Mouse (Mus musculus): Measurements from ENCODE around the gene Tcp11l2.
A peak's percentile ranks its signal among the peaks of the same experiment; 100 is the strongest.

Tcp11l2 gene

GRCm38 (mm10) chr10:84604335-84604734 is 27.9 kb downstream of the Tcp11l2 start:
- DNase-seq: no peak

GRCm38 (mm10) chr10:84608361-84608760 is 31.9 kb downstream of the Tcp11l2 start:
- no peak for DNase-seq

GRCm38 (mm10) chr10:84610324-84610723 is 33.9 kb downstream of the Tcp11l2 start:
- DNase-seq: no peak

GRCm38 (mm10) chr10:84610783-84611182 is 34.4 kb downstream of the Tcp11l2 start:
- DNase-seq: no peak

- DNase-seq: no peak
Observed at GRCm38 (mm10) chr10:84611664-84612063, 35.2 kb downstream of the Tcp11l2 start.

- no peak for DNase-seq
Observed at GRCm38 (mm10) chr10:84612281-84612680, 35.9 kb downstream of the Tcp11l2 start.

GRCm38 (mm10) chr10:84613366-84613765 is 36.9 kb downstream of the Tcp11l2 start:
- DNase-seq: no peak

- DNase-seq: no peak
Observed at GRCm38 (mm10) chr10:84615076-84615475, 38.6 kb downstream of the Tcp11l2 start.

- DNase-seq: peak; percentile 94
Observed at GRCm38 (mm10) chr10:84621826-84622790, 45.7 kb downstream of the Tcp11l2 start, which contains the start of gene Polr3b. Gene Polr3b, plus strand, starts transcription at chr10:84622292.

GRCm38 (mm10) chr10:84631182-84631581 is 54.8 kb downstream of the Tcp11l2 start:
- peak; percentile 69 for DNase-seq

GRCm38 (mm10) chr10:84632005-84632404 is 55.6 kb downstream of the Tcp11l2 start:
- DNase-seq: peak; percentile 27

- DNase-seq: no peak
Observed at GRCm38 (mm10) chr10:84636656-84637055, 60.2 kb downstream of the Tcp11l2 start.

GRCm38 (mm10) chr10:84638382-84638781 is 62.0 kb downstream of the Tcp11l2 start:
- DNase-seq: no peak

- no peak for DNase-seq
Observed at GRCm38 (mm10) chr10:84639525-84640287, 63.3 kb downstream of the Tcp11l2 start.

- no peak for DNase-seq
Observed at GRCm38 (mm10) chr10:84640861-84641260, 64.4 kb downstream of the Tcp11l2 start.

- no peak for DNase-seq
Observed at GRCm38 (mm10) chr10:84641576-84641975, 65.2 kb downstream of the Tcp11l2 start.

- DNase-seq: no peak
Observed at GRCm38 (mm10) chr10:84645940-84646339, 69.5 kb downstream of the Tcp11l2 start.

GRCm38 (mm10) chr10:84646506-84647102 is 70.2 kb downstream of the Tcp11l2 start:
- DNase-seq: peak; percentile 51

GRCm38 (mm10) chr10:84647264-84647663 is 70.8 kb downstream of the Tcp11l2 start:
- DNase-seq: no peak

- no peak for DNase-seq
Observed at GRCm38 (mm10) chr10:84648911-84649310, 72.5 kb downstream of the Tcp11l2 start.

GRCm38 (mm10) chr10:84654029-84654428 is 77.6 kb downstream of the Tcp11l2 start:
- DNase-seq: no peak

GRCm38 (mm10) chr10:84654731-84655130 is 78.3 kb downstream of the Tcp11l2 start:
- no peak for DNase-seq

GRCm38 (mm10) chr10:84656618-84657017 is 80.2 kb downstream of the Tcp11l2 start:
- no peak for DNase-seq

All from thymus, postnatal 14 days (tissue).